Mouse (Mus musculus) limb, embryonic 11.5 days (tissue): Measurements from ENCODE around the gene Smyd1. TPM values are rescaled to one million over a fixed set of nuclear protein-coding genes. Genes with fewer than 3 reads are reported as not detected.
"Not testable (repeated sequence)": the region's sequence is repeated elsewhere in the genome, so short reads cannot be mapped to it uniquely, and the experiment has no call there.

Experiments
- ATAC-seq: fragments of 200-750 bp; cut with Nextera tagmentation; 2 replicates; pipeline ENCODE4 v1.8.0; 2017; ENCODE audit warnings: low read depth; ENCODE audit not compliant: insufficient number of reproducible peaks, low FRiP score, low TSS enrichment
- DNase-seq: peaks from one replicate; pipeline ENCODE4 v3.0.0-alpha.2; 2015; ENCODE audit warnings: low spot score
- H3K27ac ChIP-seq: fragments of 300-500 bp; sonication (generic); replicated peaks from 2 replicates; pipeline ENCODE4 v1.5.1; 2014; ENCODE audit warnings: low read depth, mild to moderate bottlenecking, low read length
- H3K27me3 ChIP-seq: fragments of 300-500 bp; sonication (generic); 2 replicates; pipeline ENCODE4 v1.6.1; 2014; ENCODE audit warnings: mild to moderate bottlenecking, low read length, mixed read lengths; ENCODE audit not compliant: control insufficient read depth, insufficient read depth
- H3K36me3 ChIP-seq: fragments of 300-500 bp; sonication (generic); 2 replicates; pipeline ENCODE4 v1.6.1; 2014; ENCODE audit warnings: mild to moderate bottlenecking, low read length, moderate library complexity, mixed read lengths; ENCODE audit not compliant: control insufficient read depth, insufficient read depth
- H3K4me1 ChIP-seq: fragments of 300-500 bp; sonication (generic); 2 replicates; pipeline ENCODE4 v1.6.1; 2014; ENCODE audit warnings: low read length, mixed read lengths; ENCODE audit not compliant: control insufficient read depth, insufficient read depth
- H3K4me2 ChIP-seq: fragments of 300-500 bp; sonication (generic); 2 replicates; pipeline ENCODE4 v1.6.1; 2014; ENCODE audit warnings: low read depth, mild to moderate bottlenecking, moderate library complexity; ENCODE audit not compliant: severe bottlenecking
- H3K4me3 ChIP-seq: fragments of 300-500 bp; sonication (generic); 2 replicates; pipeline ENCODE4 v1.5.1; 2014; ENCODE audit warnings: low read depth, low read length
- H3K9ac ChIP-seq: fragments of 300-500 bp; sonication (generic); 2 replicates; pipeline ENCODE4 v1.6.1; 2014; ENCODE audit warnings: mild to moderate bottlenecking, low read length
- H3K9me3 ChIP-seq: fragments of 300-500 bp; sonication (generic); 2 replicates; pipeline ENCODE4 v1.6.1; 2016; ENCODE audit warnings: low read length; ENCODE audit not compliant: control insufficient read depth
- WGBS: fragments of 180-500 bp; shearing (Covaris S2); extraction: QIAGEN DNeasy Blood & Tissue Kit; methylation state at CpG from one replicate; pipeline ENCODE4 v1.1.7; 2014; 5-methylcytosine and 5-hydroxymethylcytosine counted together
- polyA plus RNA-seq: library from polyadenylated mRNA; unstranded; fragments of >200 nt; fragmentation: Nextera tagmentation; extraction: Ambion mirVana; gene quantifications from 2 replicates; pipeline ENCODE4 v1.2.1, GENCODE M21; 2014

Smyd1 gene
- polyA plus RNA-seq, 1 experiment from 2014 or later, result 3.7 TPM

DNA sequence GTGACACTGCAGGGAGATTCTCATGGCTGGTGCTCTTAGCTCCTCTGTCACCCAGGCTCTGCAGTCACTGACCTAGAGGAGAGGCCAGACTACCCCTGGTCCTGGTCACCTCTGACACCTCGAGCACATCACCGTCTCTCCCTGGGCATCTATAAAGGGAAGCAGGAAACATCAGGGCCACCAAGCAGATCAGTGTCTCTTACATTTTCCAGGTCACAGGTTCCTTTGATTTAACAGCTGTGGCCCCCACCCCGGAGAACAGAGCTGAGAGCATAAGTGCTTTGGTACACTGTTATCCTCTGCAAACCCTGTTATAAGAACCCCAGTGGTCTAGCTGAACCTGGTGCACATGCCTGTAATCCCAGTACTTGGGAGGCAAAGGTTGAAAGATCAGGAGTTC, 11.0 kb upstream of the Smyd1 start:
- Histone ChIP-seq H3K4me1 (no peaks in the 10 kb centered on the region), H3K36me3 (no peaks in the 10 kb centered on the region), H3K4me2 (no peak overlapping the region), H3K27me3 (no peaks in the 10 kb centered on the region), H3K4me3 (no peak overlapping the region), H3K27ac (no peak overlapping the region), H3K9ac (no peak overlapping the region), H3K9me3 (no peaks in the 10 kb centered on the region)
- ATAC-seq (no peak), DNase-seq (no peak)
- 80% methylated on average over 3 of the region's 3 CpGs for WGBS

DNA sequence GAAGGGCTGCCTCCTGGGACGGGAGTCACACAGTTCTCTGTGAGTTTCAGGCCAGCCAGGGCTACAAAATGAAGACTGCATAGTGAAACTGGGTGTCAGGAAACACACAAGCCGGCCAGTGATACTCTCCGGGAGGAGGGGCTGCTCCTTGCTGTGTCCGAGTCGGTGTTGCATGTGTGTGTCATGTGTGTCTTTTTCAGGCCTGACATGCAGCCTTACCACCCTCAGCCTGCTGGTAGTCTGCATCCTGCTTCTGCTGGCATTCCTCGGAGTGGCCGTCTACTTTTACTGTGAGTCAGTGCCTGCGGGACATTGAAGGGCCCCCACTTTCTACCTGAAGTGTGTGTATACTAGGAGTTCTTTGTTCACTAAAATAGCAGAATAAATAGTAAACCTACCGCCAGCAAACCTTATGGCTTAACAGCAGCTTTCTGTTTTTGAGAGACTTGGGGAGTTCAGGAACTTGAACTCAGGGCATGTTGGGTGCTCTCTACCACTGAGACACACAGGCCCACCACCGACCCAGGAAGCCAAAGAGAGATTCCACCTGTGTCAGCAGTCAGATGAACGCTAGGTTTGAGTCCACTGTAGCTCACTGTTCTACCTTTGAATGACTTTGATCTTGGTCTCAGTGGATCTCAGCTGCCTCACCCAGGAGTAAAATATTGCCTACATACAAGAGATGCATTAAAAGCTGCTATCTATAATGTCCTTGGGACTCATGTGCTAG, 10.4 kb upstream of the Smyd1 start:
- DNase-seq, result no peak
- H3K27ac ChIP-seq, result no peak overlapping the region
- H3K36me3 ChIP-seq, result no peaks in the 10 kb centered on the region
- no peak overlapping the region for H3K4me3 ChIP-seq
- H3K4me1 ChIP-seq, result no peaks in the 10 kb centered on the region
- no peak for ATAC-seq
- H3K4me2 ChIP-seq, result no peak overlapping the region
- no peaks in the 10 kb centered on the region for H3K9me3 ChIP-seq
- WGBS, result 84% methylated on average over 11 of the region's 11 CpGs
- no peaks in the 10 kb centered on the region for H3K27me3 ChIP-seq
- no peak overlapping the region for H3K9ac ChIP-seq

DNA sequence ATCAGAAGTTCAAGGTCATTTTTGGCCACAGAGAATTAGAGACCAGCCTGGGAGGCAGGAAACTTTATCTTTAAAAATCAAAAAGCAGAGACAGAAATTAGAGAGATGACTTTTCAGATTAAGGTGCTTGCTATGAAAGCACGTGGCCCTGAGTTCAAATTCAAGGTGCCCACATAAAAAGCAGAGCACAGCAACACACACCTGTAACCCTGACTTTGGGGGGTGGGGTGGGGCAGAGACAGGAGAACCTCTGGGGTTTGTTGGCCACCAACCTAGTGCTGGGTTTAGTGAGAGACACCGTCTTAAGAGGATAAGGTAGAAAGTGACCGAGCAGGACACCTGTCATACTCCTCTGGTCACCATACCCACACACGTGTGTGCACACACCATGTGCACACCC, 9.5 kb upstream of the Smyd1 start:
- not testable (repeated sequence) for H3K27me3 ChIP-seq, DNase-seq, H3K36me3 ChIP-seq, H3K4me1 ChIP-seq, H3K27ac ChIP-seq, ATAC-seq, H3K4me3 ChIP-seq, H3K9ac ChIP-seq, H3K4me2 ChIP-seq, H3K9me3 ChIP-seq
- 90% methylated on average over 2 of the region's 4 CpGs for WGBS

DNA sequence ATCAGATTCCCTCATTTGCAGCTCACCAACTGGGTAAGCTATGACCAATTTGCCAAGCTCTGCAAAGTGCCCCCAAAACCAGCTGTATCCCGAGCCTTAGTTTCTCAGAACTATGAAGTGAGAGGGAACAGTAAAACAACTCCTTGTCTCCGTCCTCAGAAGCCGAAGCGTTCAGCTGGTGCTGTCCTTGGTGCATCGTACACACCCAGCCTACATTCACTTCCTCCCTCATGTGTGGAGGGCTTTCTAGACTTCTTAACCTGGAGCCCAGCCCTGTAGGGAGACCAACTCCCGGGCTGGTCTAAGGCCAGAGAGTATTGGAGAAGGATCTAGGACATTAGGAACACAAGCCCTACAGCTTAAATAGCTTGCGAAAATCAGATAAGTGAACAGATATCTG, 8.5 kb upstream of the Smyd1 start:
- Histone ChIP-seq H3K4me3 (no peak overlapping the region), H3K27me3 (no peaks in the 10 kb centered on the region), H3K4me1 (no peaks in the 10 kb centered on the region), H3K4me2 (no peak overlapping the region), H3K9me3 (no peaks in the 10 kb centered on the region), H3K9ac (no peak overlapping the region), H3K27ac (no peak overlapping the region), H3K36me3 (no peaks in the 10 kb centered on the region)
- DNase-seq, result no peak
- 89% methylated on average over 7 of the region's 7 CpGs for WGBS
- ATAC-seq, result no peak

DNA sequence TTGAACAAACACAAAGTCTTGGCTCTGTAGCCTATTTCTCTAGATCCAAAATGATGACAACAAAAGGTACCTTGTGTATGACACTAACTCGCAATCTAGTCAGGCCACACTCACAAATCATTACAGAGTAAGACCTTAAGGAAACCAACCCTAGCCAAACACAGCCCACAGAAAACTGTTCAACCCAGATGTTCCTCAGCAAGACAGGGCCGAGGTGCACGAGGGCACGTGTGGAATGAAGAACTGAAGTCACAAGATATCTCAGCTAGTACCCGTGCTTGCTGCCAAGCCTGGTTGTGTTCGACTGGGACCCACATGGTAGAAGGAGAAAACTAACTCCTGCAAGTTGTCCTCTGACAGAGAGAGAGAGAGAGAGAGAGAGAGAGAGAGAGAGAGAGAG, 7.8 kb upstream of the Smyd1 start:
- 94% methylated on average over 6 of the region's 6 CpGs for WGBS

DNA sequence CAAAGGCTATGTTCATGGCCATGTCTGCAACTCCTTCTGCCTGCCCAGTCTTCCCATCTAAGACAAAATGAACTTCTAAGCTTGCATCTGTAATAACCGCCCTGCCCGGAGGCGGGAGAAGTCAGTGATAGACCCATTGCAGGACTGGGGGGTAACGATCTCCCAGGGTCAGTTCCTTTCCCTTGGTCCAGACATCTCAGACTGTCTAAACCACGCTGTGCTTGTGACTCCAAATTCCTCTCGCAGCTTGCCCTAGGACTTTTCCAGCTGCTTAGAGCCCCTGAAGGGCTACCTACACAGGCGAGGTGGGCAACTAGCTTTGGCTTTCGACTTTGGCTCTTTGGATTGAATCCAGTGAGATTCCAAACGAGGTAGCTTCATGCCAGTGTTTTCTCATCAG, 2.8 kb upstream of the Smyd1 start:
- 89% methylated on average over 9 of the region's 9 CpGs for WGBS
- DNase-seq, result no peak
- Histone ChIP-seq H3K4me2 (no peak overlapping the region), H3K9me3 (no peaks in the 10 kb centered on the region), H3K27me3 (no peaks in the 10 kb centered on the region), H3K36me3 (no peaks in the 10 kb centered on the region), H3K27ac (no peak overlapping the region), H3K9ac (no peak overlapping the region), H3K4me3 (no peak overlapping the region), H3K4me1 (no peaks in the 10 kb centered on the region)
- no peak for ATAC-seq

More for the DNA sequence above, 7.8 kb upstream of the Smyd1 start:
- ATAC-seq, result no peak
- no peak for DNase-seq
- no peaks in the 10 kb centered on the region for H3K27me3 ChIP-seq
- no peak overlapping the region for H3K4me2 ChIP-seq
- H3K9ac ChIP-seq, result no peak overlapping the region
- no peak overlapping the region for H3K4me3 ChIP-seq
- no peak overlapping the region for H3K27ac ChIP-seq
- no peaks in the 10 kb centered on the region for H3K9me3 ChIP-seq
- H3K4me1 ChIP-seq, result no peaks in the 10 kb centered on the region
- no peaks in the 10 kb centered on the region for H3K36me3 ChIP-seq

DNA sequence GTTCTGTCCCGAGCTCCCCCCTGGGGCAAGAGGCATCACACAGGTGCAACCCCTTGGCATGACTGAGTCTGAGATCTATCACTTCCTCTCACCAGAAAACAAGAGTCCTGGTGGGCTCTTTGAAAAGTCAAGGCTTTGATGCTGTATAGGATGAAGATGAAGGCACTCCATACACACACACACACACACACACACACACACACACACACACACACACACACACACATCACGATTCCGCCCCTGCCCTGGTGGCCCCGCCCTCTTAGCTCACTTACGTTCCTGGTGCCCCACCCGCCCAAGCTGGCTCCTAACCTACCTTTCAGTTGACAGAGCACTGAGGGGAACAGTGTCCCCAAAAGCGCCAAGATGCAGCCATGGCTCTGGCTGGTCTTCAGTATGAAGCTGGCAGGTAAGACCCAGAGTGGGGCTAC, 473 bp upstream of the Smyd1 start, which contains the start of gene Cd8b1:
TSS of gene Cd8b1 (plus strand) at position 298 of the 431 bp plus-strand sequence.
- WGBS, result 79% methylated on average over 7 of the region's 7 CpGs
- Histone ChIP-seq H3K4me3 (no peak within 1 kb of the TSS), H3K4me1 (no peaks in the 10 kb centered on the region), H3K4me2 (no peak within 1 kb of the TSS), H3K27me3 (no peaks in the 10 kb centered on the region), H3K9me3 (no peaks in the 10 kb centered on the region), H3K9ac (no peak within 1 kb of the TSS), H3K27ac (no peak within 1 kb of the TSS), H3K36me3 (no peaks in the 10 kb centered on the region)
- ATAC-seq, result no peak
- DNase-seq, result no peak

DNA sequence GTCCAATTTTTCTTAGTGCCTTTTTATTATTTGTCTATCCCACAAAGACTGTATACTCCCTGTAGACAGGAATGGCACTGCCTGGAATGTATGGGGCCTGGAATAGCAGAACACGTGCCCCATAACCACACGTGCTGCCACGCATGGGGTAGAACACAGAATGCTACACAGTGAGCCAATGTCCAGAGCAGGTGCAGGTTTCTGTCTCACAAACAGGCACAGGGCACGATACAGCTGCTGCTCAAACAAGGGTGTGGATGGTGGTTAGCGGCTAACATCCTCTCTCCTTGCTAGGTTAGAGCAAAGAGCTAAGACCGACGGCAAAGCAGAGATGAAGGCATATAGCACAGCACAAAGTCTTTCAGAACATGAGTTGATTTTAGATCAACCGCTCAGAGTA, 14.5 kb downstream of the Smyd1 start:
- H3K4me2 ChIP-seq, result no peak overlapping the region
- H3K27me3 ChIP-seq, result no peaks in the 10 kb centered on the region
- WGBS, result 88% methylated on average over 8 of the region's 8 CpGs
- H3K4me1 ChIP-seq, result no peaks in the 10 kb centered on the region
- DNase-seq, result no peak
- H3K27ac ChIP-seq, result no peak overlapping the region
- H3K9me3 ChIP-seq, result no peaks in the 10 kb centered on the region
- no peak overlapping the region for H3K9ac ChIP-seq
- no peaks in the 10 kb centered on the region for H3K36me3 ChIP-seq
- no peak overlapping the region for H3K4me3 ChIP-seq
- no peak for ATAC-seq
